Mouse (Mus musculus) skeletal muscle tissue, adult 2 months (tissue): ENCODE results near the gene Krt28.

Source experiments
- DNase-seq: peaks from one replicate; pipeline ENCODE4 v3.0.0-alpha.2; 2012; ENCODE audit warnings: low read depth, low spot score

Krt28 gene

GRCm38 (mm10) chr11:99366791-99367190 lies 7.9 kb downstream of the Krt28 start:
- no peak for DNase-seq

GRCm38 (mm10) chr11:99364412-99364811 lies 10.3 kb downstream of the Krt28 start:
- DNase-seq: peak; percentile 7

DNA sequence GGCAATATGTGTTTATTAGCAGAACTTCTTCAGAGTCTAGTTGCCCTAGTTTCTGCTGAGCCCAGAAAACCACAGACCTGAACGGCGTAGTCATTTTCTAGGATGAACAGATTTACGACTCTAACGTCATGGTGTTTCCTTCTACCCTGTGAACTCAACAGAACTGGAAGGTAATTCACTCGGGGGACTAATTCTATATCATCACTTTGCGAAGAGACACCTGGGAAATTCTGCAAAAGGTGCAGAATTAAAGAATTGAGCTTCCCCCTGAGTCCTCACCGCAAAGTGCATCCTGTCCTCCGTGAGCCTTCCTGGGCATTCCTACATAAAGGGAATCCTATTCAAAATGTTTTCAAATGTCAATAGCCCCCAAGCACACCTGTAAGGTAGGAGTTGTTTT lies 13.3 kb downstream of the Krt28 start:
- no peak for DNase-seq

- DNase-seq: no peak
These were observed 23.7 kb downstream of the Krt28 start, which contains the start of gene Krt27 for GRCm38 (mm10) chr11:99351004-99351403. Gene Krt27 (minus strand): TSS chr11:99351104.

GRCm38 (mm10) chr11:99339299-99339847 lies 35.3 kb downstream of the Krt28 start:
- DNase-seq: no peak

GRCm38 (mm10) chr11:99337866-99338265 lies 36.8 kb downstream of the Krt28 start, which contains the start of gene Krt26:
Gene Krt26 (minus strand): TSS chr11:99337966.
- DNase-seq: no peak

DNA sequence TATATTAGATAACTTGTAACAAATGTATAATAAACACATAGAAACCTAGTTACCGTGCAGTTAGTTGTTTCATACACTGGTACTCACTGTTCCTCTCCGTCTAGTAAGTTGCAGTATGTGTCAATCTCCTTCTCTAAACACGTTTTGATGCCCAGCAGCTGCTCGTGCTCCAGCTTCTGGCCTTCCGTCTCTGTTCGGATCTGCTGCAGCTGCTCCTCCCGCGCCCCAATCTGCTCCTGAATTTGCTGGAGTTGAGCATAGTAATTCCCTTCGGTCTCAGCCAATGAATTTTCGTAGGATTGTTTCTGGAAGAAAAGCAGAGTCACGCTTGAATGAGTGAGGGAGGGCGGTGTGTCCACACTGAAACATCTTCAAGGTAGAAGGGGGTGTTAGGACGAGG lies 41.3 kb downstream of the Krt28 start:
- DNase-seq: no peak

- DNase-seq: no peak
These were observed 45.0 kb downstream of the Krt28 start for GRCm38 (mm10) chr11:99329655-99330054.

GRCm38 (mm10) chr11:99322851-99323250 lies 51.9 kb downstream of the Krt28 start, which contains the start of gene Krt25:
Gene Krt25 (minus strand): TSS chr11:99322951.
- DNase-seq: no peak

DNA sequence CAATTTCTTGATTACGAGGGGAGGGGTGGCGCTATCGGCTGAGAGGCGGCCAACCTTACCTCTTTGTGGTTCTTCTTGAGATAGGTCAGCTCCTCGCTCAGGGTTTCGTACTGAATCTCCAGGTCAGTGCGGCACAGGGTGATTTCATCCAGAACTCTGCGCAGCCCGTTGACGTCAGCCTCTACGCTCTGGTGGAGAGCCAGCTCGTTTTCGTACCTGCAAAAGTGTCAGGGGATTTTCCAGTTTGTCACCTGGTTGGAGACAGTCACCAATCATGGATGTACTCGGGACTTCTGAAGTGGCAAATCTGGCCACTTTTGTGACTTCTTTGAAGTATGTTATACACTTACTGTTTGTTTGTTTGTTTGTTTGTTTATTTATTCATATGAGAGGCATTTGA lies 53.6 kb downstream of the Krt28 start:
- DNase-seq: no peak

DNA sequence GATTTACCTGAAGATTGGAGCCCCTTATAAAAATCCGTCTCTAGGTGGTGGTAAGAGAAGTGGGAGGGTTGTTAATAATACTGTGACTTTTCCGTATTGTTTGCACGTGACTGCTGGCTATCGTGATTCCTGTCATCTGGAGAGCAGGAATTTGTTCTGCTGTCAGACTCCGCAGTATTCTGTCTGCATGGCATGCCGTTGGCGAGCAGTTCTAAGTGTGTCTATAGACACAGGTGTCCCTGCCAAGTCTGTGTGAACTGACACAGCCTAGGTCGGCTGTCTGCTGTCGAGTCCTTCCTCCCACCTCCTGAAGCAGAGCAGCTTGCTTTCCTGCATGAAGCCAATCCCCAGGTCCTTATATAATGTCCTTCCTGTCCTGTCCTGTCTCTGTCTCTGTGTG lies 55.6 kb downstream of the Krt28 start:
- DNase-seq: no peak

DNA sequence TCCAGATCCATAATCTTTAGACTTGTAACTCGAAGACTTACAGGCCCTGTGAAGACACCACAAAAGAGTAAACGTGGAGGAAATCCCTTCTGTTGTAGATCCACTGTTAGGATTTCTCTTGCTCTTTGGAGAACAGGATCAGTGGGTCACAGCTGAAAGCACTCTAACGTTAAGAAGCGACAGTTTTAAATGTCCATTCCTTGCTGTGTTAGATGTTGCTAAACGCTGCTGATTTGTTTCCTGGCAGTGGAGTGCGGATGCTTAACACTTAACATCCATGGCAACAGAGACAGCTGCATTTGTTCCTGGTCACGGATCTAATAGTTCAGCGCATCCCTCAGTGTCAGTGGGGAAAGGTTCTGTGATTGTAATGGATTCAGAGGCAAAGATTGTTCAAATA lies 58.2 kb downstream of the Krt28 start:
- no peak for DNase-seq
